Mouse (Mus musculus): ENCODE data around the gene Ccdc28b. TPM values are rescaled to one million over a fixed set of nuclear protein-coding genes. Genes with fewer than 3 reads are reported as not detected.

Ccdc28b gene
- total RNA-seq, 2 experiments from 2014 or later, result 21.1 to 26.9 TPM

Other genes with a start within 250 kb of the Ccdc28b start
- gene Zbtb8a, start 245.8 kb downstream of the Ccdc28b start, total RNA-seq (2021), result 1 to 10 TPM; 3.3 to 4.1 TPM
- gene Zbtb8b, start 183.1 kb downstream of the Ccdc28b start, total RNA-seq (2021), result not detected
- gene Bsdc1, start 162.4 kb downstream of the Ccdc28b start, total RNA-seq (2021), result 10 to 100 TPM; 50.3 to 53.8 TPM
- not detected for gene Tssk3, start 132.9 kb downstream of the Ccdc28b start, total RNA-seq (2021)
- not detected for gene Fam229a, start 132.8 kb downstream of the Ccdc28b start, total RNA-seq (2021)
- gene Marcksl1, start 110.4 kb downstream of the Ccdc28b start, total RNA-seq (2021), result 1 to 10 TPM; 4.4 to 5.7 TPM
- 10 to 100 TPM; 17.7 to 21.1 TPM for gene Hdac1, start 81.2 kb downstream of the Ccdc28b start, total RNA-seq (2021)
- 1 to 10 TPM in 1 of 2 experiments, under 1 TPM in 1; 0.72 to 1.5 TPM for gene Lck, start 50.3 kb downstream of the Ccdc28b start, total RNA-seq (2021)
- gene Fam167b, start 45.4 kb downstream of the Ccdc28b start, total RNA-seq (2021), result under 1 TPM; 0.46 to 1.00 TPM
- gene Eif3i, start 23.3 kb downstream of the Ccdc28b start, total RNA-seq (2021), result 100 to 1,000 TPM; 125 to 129 TPM
- gene Tmem234, start 23.3 kb downstream of the Ccdc28b start, total RNA-seq (2021), result 10 to 100 TPM; 42.7 to 43.6 TPM
- gene Dcdc2b, start 9.7 kb downstream of the Ccdc28b start, total RNA-seq (2021), result under 1 TPM; 0.44 to 0.95 TPM
- gene Iqcc, start 4.8 kb downstream of the Ccdc28b start, total RNA-seq (2021), result 10 to 100 TPM; 14.4 to 18.7 TPM
- gene Txlna, start 17.1 kb upstream of the Ccdc28b start, total RNA-seq (2021), result 10 to 100 TPM; 23.9 to 32.0 TPM
- 10 to 100 TPM; 63.3 to 73.1 TPM for gene Kpna6, start 48.8 kb upstream of the Ccdc28b start, total RNA-seq (2021)
- 1 to 10 TPM; 4.1 to 4.7 TPM for gene Tmem39b, start 72.9 kb upstream of the Ccdc28b start, total RNA-seq (2021)
- 10 to 100 TPM; 35.4 to 44.2 TPM for gene Khdrbs1, start 118.4 kb upstream of the Ccdc28b start, total RNA-seq (2021)
- gene Ptp4a2, start 187.3 kb upstream of the Ccdc28b start, total RNA-seq (2021), result 100 to 1,000 TPM; 203 to 210 TPM